Mouse (Mus musculus) neural tube, embryonic 12.5 days (tissue): Measurements from ENCODE around the gene Camkv. TPM values are rescaled to one million over a fixed set of nuclear protein-coding genes. Genes with fewer than 3 reads are reported as not detected.

Source experiments
- polyA plus RNA-seq: library from polyadenylated mRNA; unstranded; fragments of >200 nt; fragmentation: Nextera tagmentation; extraction: Ambion mirVana; gene quantifications from 2 replicates; pipeline ENCODE4 v1.2.1, GENCODE M21; 2016

Camkv gene
- polyA plus RNA-seq, 1 experiment from 2014 or later, result 7.8 TPM

Other genes with a start within 250 kb of the Camkv start
- 21.4 and 21.5 TPM in 2 replicates for gene Sema3f, start 225.2 kb upstream of the Camkv start, polyA plus RNA-seq
- 231 and 241 TPM in 2 replicates for gene Rbm5, start 164.7 kb upstream of the Camkv start, polyA plus RNA-seq
- 121 TPM in 2 replicates for gene Rbm6, start 62.4 kb upstream of the Camkv start, polyA plus RNA-seq
- 20.8 and 22.7 TPM in 2 replicates for gene Mon1a, start 47.5 kb upstream of the Camkv start, polyA plus RNA-seq
- 1.8 and 2.2 TPM in 2 replicates for gene Mst1r, start 28.8 kb upstream of the Camkv start, polyA plus RNA-seq
- gene Actl11, start 7.2 kb upstream of the Camkv start, polyA plus RNA-seq, result not detected in 2 replicates
- 15.2 and 16.7 TPM in 2 replicates for gene Traip, start 14.5 kb downstream of the Camkv start, polyA plus RNA-seq
- 11.7 and 12.2 TPM in 2 replicates for gene Uba7, start 39.8 kb downstream of the Camkv start, polyA plus RNA-seq
- 2.0 and 2.2 TPM in 2 replicates for gene Gm20661, start 47.4 kb downstream of the Camkv start, polyA plus RNA-seq
- 39.2 and 42.3 TPM in 2 replicates for gene Inka1, start 50.2 kb downstream of the Camkv start, polyA plus RNA-seq
- 5.0 and 7.2 TPM in 2 replicates for gene Cdhr4, start 56.8 kb downstream of the Camkv start, polyA plus RNA-seq
- 0.89 and 1.5 TPM in 2 replicates for gene Gm20662, start 60.7 kb downstream of the Camkv start, polyA plus RNA-seq
- 96.2 and 97.9 TPM in 2 replicates for gene Ip6k1, start 66.8 kb downstream of the Camkv start, polyA plus RNA-seq
- 18.3 and 23.5 TPM in 2 replicates for gene Gmppb, start 113.6 kb downstream of the Camkv start, polyA plus RNA-seq
- gene Amigo3, start 117.5 kb downstream of the Camkv start, polyA plus RNA-seq, result 3.6 and 3.9 TPM in 2 replicates
- 0.44 and 0.46 TPM in 2 replicates for gene Mst1, start 144.8 kb downstream of the Camkv start, polyA plus RNA-seq
- 43.5 and 43.8 TPM in 2 replicates for gene Rnf123, start 147.7 kb downstream of the Camkv start, polyA plus RNA-seq
- gene Apeh, start 158.9 kb downstream of the Camkv start, polyA plus RNA-seq, result 57.6 and 63.4 TPM in 2 replicates